Mouse (Mus musculus): Measurements from ENCODE around the gene Apoa1. TPM values are rescaled to one million over a fixed set of nuclear protein-coding genes. Genes with fewer than 3 reads are reported as not detected.

The Apoa1 gene
- total RNA-seq, 2 experiments from 2014 or later: 1.4 TPM; not detected in 1

DNA sequence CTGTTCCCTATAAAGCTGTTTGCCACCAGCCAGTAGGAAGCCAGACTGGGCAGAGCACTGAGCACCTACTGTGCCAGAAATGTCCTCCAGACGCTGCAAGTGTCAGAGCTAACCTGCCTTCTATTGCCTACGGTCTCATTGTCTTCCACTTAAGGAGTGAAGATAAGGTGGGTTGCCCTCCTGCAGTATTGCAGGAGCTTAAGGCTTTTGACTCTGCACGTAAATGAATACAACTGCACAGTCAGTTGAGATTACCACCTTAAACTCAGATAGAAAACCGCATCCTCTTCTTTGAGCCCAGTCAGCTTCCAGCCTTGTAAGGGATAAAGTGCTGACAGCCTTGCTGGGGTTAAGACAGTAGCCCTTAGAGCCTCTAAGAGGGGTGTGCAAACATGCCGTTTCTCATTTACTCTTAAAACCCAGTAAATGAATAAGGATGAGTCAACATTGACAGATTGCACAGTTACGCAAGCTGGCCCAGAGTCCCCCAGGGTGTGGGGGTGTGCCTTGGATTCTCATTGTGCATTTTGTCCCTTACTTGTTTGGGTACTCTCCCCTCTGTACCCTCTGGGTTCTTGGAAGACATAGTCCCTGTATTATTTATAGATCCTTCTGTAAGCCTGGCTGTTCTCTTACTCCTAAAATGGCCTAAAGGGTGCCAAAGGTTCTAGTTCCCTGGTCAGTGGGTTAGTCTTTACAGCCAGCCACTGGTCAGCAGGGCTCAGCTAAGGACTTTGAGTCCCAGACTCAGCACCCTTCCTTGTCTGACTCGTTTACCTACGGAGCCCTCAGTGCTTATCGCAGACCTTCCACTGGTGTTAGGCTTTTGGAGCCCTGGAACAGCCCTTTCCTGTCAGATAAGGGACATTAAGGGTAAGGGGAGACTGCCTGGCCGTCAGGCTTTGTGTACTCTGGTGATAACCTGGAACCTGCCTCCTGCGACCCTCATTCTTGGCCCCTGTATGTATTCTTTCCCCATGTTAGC is 12.8 kb upstream of the Apoa1 start:
- DNase-seq: no peak
- intact Hi-C loops (cut with DNase I): no loop called here

DNA sequence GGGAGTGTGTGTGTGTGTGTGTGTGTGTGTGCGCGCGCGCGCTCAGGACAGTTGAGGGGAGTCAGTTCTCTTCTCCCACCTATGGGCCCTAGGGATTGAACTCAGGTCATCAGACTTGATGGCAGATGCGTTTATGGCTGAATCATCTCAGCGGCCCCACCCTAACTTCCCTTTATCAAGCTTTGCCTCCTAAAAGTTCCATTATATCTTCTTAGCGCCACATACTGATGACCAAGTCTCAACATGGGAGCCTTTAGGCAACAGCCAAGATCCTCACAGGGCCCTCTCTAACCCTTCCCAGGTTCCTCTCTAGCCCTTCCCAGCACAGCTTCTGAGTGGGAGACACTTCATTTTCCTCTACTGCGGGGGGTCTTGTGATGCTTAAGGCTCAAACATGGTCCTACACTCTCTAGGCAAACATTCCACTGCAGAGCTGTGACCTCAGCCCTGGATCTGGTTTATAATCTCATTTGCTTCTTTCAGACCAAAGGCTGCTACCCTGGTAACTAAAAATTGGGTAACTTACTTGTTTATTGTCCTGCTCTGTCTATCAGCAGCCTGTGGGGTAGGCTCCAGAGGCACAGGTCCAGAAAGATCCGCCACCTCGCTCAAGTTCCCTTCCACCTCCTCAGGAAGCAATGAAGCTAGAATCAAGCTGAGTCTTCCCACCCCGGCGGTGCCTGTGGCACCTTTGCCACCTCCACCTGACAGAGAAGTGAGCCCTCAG is 11.5 kb upstream of the Apoa1 start:
- intact Hi-C loops (cut with DNase I): no loop called here

DNA sequence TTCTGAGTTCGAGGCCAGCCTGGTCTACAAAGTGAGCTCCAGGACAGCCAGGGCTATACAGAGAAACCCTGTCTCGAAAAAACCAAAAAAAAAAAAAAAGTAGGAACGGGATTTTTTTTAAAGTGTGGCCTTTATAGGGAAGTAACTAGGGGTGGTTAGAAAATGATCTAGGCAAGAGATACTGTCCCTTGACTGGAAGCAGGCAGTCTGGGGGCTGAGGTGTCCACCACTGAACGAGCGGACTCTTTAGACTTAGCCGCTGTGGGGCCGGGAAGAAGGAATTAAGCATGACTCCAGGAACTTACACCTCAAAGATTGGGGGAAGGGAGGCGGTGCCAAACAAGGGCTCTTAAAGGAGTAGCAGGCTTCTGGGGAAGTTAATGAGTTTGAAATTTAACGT is 10.2 kb upstream of the Apoa1 start:
- intact Hi-C loops (cut with DNase I): no loop called here
- DNase-seq: no peak

More for the DNA sequence above, 11.5 kb upstream of the Apoa1 start:
- no peak for DNase-seq

DNA sequence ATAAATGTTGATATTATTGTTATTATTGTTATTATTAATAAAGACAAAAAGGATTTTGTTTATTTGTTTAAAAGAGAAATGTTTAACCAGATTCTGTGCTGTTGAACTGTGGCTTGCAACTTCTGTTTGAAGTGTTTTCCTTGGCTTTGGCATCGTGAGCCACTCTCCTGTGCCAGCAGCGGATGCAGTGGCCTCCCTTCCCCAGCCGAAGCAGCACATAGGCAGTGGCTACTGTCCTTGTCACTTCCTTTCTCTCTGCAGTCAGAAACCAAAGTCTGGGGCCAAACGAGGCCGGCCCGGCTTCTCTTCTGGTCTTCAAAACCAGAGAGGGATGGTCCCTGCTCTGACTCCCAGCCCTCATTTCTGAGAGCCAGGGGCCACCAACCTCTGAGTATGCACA is 5.3 kb upstream of the Apoa1 start:
- DNase-seq: no peak
- intact Hi-C loops (cut with DNase I): no loop called here

DNA sequence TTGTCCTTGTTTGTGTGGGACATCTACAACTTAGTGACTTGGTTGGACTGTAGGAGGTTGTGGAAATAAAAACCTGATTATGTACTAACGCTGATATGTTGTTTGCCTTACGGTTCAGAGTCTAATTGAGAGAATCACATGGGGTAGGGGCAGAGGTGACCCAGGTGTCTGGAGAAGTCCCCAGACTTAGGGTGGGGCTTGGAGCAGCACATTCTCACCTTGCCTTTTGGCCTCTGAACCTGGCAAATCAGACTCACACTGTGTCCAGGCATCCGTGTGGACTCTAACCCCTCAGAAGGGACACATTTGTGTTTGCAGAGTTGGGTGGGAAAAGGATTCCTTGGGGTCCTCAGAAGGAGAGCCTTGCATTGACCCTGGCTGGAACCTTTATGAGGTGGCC is 4.3 kb upstream of the Apoa1 start:
- no peak for DNase-seq
- intact Hi-C loops (cut with DNase I): no loop called here

DNA sequence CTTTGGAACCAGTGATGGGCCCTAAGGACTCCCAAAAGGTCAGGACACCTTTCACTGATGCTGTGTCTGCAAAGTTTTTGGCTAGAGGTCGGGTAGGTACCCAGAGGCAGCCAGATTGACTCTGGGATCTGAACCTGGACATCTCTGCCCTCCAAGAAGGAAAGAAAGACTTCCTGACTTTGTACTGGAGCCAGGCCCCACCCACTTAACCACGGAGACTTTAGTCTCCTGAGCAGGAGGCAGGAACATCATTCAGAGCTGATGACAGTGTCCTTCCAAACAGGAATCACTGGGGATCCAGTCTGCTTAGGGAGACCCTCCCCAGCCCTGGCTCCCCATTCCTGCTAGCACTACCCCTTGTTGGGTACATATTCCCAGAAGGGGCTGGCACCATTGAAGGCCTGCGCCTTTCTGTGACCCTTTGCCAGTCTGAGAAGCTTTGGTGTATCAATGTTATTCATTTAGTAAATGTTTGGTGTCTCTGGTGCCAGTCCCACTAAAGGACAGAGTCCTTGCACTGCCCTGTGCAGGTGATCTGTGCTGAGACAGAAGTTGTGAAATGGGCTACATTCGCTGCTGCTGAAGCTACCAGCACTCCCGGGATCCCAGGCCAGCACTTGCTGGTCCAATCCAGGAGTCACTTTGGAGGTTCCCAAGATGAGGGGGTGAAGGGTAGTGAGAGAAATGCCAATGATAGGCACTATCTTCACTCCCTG is 3.3 kb upstream of the Apoa1 start:
- intact Hi-C loops (cut with DNase I): no loop called here
- no peak for DNase-seq

- intact Hi-C loops (cut with DNase I): no loop called here
Measured at GRCm38 (mm10) chr9:46227064-46227614, 1.2 kb upstream of the Apoa1 start.

GRCm38 (mm10) chr9:46229573-46230449 is 1.4 kb downstream of the Apoa1 start:
- intact Hi-C loops (cut with DNase I): no loop called here

More at GRCm38 (mm10) chr9:46227064-46227614, 1.2 kb upstream of the Apoa1 start:
- no peak for DNase-seq

GRCm38 (mm10) chr9:46230450-46230975 is 2.1 kb downstream of the Apoa1 start:
- intact Hi-C loops (cut with DNase I): no loop called here

More at GRCm38 (mm10) chr9:46229573-46230449, 1.4 kb downstream of the Apoa1 start:
- peak; percentile 83 for DNase-seq

GRCm38 (mm10) chr9:46235196-46235595 is 6.8 kb downstream of the Apoa1 start:
- intact Hi-C loops (cut with DNase I): no loop called here
- no peak for DNase-seq

More at GRCm38 (mm10) chr9:46230450-46230975, 2.1 kb downstream of the Apoa1 start:
- no peak for DNase-seq

DNA sequence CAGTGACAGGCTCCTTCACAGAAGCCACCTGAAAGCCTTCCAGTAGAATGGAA is 7.0 kb downstream of the Apoa1 start, which contains the start of gene Apoc3:
Apoc3 (minus strand) TSS at position 41 of the 53 bp plus-strand sequence.
- no peak for DNase-seq
- intact Hi-C loops (cut with DNase I): no loop called here

GRCm38 (mm10) chr9:46235649-46236048 is 7.3 kb downstream of the Apoa1 start:
- DNase-seq: no peak
- intact Hi-C loops (cut with DNase I): no loop called here

DNA sequence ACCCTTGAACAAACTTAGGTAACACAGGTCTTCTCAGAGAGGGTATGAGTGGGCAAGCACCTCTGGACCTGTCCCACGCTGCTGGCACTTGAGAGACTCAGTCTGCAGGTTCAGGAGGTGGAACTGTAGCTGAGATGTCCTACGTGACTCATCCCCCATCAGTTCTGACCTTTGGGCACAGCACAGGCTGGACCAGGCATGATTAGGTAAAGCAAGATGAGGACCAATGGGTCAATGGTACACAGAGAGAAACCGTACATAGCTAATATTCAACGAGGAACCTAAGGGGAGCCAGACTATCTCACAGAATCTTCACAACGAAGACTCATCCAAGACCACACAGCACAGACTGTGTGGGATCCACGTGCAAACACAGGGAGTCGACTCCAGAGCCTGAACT is 10.5 kb downstream of the Apoa1 start:
- intact Hi-C loops (cut with DNase I): no loop called here

GRCm38 (mm10) chr9:46240526-46241153 is 12.3 kb downstream of the Apoa1 start, which contains the start of gene Apoa4:
TSS of gene Apoa4 (plus strand) at chr9:46240696.
- intact Hi-C loops (cut with DNase I): no loop called here
- no peak for DNase-seq

More for the DNA sequence above, 10.5 kb downstream of the Apoa1 start:
- DNase-seq: no peak

- intact Hi-C loops (cut with DNase I): no loop called here
- no peak for DNase-seq
Measured at GRCm38 (mm10) chr9:46241818-46242217, 13.4 kb downstream of the Apoa1 start.

GRCm38 (mm10) chr9:46243122-46243521 is 14.7 kb downstream of the Apoa1 start:
- intact Hi-C loops (cut with DNase I): no loop called here
- no peak for DNase-seq

DNA sequence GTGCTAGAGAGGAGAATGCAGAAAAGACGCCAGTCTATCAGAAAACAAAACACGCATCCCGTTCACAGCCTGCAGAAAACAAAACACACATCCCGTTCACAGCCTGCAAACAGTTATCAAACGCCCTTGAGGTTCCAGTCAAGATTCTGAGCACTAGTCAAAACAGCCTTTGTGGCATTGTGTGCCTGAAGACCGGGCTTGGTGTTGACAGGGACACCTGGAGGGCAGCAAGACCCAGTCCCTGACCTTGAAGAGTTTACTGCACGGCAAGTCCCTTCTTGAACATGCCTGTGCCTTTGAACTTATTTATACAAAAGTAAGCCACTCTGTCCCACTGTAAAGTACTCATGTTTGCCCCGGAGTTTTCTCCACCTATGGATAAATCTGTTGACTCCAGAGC is 15.2 kb downstream of the Apoa1 start:
- DNase-seq: no peak
- intact Hi-C loops (cut with DNase I): no loop called here

DNA sequence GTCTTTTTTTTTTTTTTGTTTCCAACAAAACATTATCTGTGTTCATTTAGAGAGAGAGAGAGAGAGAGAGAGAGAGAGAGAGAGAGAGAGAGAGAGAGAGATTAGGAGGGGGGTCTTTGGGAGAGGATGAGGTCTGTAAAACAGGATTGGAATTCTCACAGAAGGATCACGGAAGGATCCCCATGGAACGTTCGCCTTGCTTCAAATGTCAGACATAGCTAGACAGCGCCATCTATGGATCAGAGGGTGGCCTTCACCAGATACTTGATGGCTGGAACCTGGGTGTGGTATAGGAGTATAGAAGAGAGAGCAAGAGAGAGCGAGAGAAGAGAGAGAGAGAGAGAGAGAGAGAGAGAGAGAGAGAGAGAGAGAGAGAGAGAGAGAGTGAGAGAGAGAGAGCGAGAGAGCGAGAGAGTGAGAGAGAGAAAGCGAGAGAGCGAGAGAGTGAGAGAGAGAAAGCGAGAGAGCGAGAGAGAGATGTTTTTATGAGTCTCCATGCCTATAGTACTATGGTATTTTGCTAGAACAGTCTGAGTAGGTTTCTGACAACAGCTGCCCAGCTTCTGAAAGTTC is 18.5 kb downstream of the Apoa1 start:
- intact Hi-C loops (cut with DNase I): loop anchor here (5.0 kb wide), 1 partner anchor 245 kb away; no protein-coding TSS in a partner anchor
- peak; percentile 70 for DNase-seq

DNA sequence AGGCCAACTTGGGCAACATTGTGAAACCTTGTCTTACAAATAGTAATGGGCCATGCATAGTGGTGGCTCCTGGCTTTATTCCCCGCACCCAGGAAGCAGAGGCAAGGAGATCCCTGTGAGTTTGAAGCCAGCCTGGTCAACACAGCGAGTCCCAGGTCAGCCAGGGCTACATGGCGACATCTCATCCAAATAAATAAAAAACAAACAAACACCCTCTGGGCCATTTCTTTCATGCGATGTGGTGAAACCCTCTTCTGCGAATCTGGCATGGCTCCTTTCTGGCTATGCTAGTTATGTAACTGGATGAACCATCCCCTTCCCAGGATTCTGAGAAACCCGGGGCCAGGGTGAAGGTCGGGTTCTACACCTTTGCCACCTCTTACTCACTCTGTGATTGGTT is 27.8 kb downstream of the Apoa1 start:
- intact Hi-C loops (cut with DNase I): no loop called here
- DNase-seq: no peak
